Comparison of ENCODE assay signal across 21 mouse cellular contexts in the genomic region with DNA sequence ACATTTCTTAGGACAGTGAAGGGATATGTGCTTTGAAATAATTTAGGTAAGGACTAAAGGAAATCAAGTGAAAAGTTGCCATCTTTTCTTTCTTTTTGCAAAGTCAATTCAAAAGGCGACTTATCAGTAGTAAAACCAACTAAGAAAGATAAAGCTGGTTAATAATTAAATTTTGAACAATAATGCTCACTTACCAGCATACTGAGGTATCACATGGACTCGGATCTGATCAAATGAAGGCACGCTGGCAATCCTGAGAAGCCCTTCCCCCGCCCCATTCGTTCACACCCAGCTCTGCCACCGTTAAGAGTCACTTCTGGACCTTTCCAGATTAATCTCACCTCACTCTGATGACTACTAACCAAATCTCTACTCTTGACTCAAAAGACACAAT. TPM values are rescaled to one million over a fixed set of nuclear protein-coding genes. Genes with fewer than 3 reads are reported as not detected.
"Had no signal": no experiment of that assay in that cellular context is flagged by ENCODE, and none has a peak within 500 bp of the region (broad histone marks: within the 10 kb centered on the region; RNA-seq: fewer than 3 reads in every experiment).

No protein-coding gene starts in this region.

- ATAC-seq: midbrain, embryonic 15.5 days had no signal

- DNase-seq: kidney, adult 11 months; kidney, postnatal 4 days; left cerebral cortex, postnatal 4 days; lung, adult 2 months; lung, postnatal 14 days; retina, postnatal 1 day; right cerebral cortex, postnatal 25 days; spleen, adult 18-20 months; thymus, adult 18-20 months; thymus, postnatal 36 days had no signal

- H3K36me3 ChIP-seq: limb, embryonic 12.5 days; limb, embryonic 15.5 days; midbrain, embryonic 12.5 days; midbrain, embryonic 15.5 days; neural tube, embryonic 13.5 days had no signal

- H3K9ac ChIP-seq: limb, embryonic 12.5 days; limb, embryonic 15.5 days; liver, embryonic 12.5 days; liver, embryonic 15.5 days; midbrain, embryonic 12.5 days; midbrain, embryonic 15.5 days; neural tube, embryonic 13.5 days had no signal

- H3K27me3 ChIP-seq: limb, embryonic 12.5 days; limb, embryonic 15.5 days; liver, embryonic 12.5 days; liver, embryonic 15.5 days; midbrain, embryonic 12.5 days; midbrain, embryonic 15.5 days; neural tube, embryonic 13.5 days had no signal

- H3K4me1 ChIP-seq: midbrain, embryonic 12.5 days; midbrain, embryonic 15.5 days; neural tube, embryonic 13.5 days had no signal

- H3K27ac ChIP-seq: left cerebral cortex, adult 2 months; limb, embryonic 12.5 days; limb, embryonic 15.5 days; liver, embryonic 12.5 days; liver, embryonic 15.5 days; midbrain, embryonic 12.5 days; midbrain, embryonic 15.5 days; neural tube, embryonic 13.5 days had no signal

- H3K4me3 ChIP-seq: left cerebral cortex, adult 2 months; limb, embryonic 12.5 days; limb, embryonic 15.5 days; liver, embryonic 12.5 days; liver, embryonic 15.5 days; midbrain, embryonic 12.5 days; midbrain, embryonic 15.5 days; myocyte; neural tube, embryonic 13.5 days had no signal

- H3K4me2 ChIP-seq: limb, embryonic 12.5 days; limb, embryonic 15.5 days; liver, embryonic 12.5 days; liver, embryonic 15.5 days; midbrain, embryonic 12.5 days; midbrain, embryonic 15.5 days; neural tube, embryonic 13.5 days had no signal

- H3K9me3 ChIP-seq: limb, embryonic 12.5 days; limb, embryonic 15.5 days; liver, embryonic 12.5 days; liver, embryonic 15.5 days; midbrain, embryonic 12.5 days; midbrain, embryonic 15.5 days; neural tube, embryonic 13.5 days had no signal

RNA-seq across cellular contexts. Expression of a gene that starts 52.9 kb away (rescaled TPM):
- total RNA-seq: megakaryocyte, adult 5-6 weeks; neutrophil, adult 5-6 weeks had no signal
- polyA plus RNA-seq: midbrain, embryonic 12.5 days had no signal
